Mouse (Mus musculus) E14TG2a.4 (cell line): ENCODE measurements around the gene Ep300.

Source experiments
- CTCF ChIP-seq: conservative IDR thresholded peaks from 2 replicates; pipeline ENCODE4 v1.5.1; 2014; ENCODE audit warnings: low read length
- NANOG ChIP-seq: IDR thresholded peaks from 2 replicates; pipeline ENCODE4 v1.6.1; 2014; ENCODE audit warnings: borderline replicate concordance, low read length, mixed read lengths

GRCm38 (mm10) chr15:81649516-81650455 lies 64.6 kb downstream of the Ep300 start:
- TF ChIP-seq CTCF (no peak), NANOG (no peak)
